Mouse (Mus musculus) limb, embryonic 10.5 days (tissue): Measurements from ENCODE around the gene Riok2. TPM values are rescaled to one million over a fixed set of nuclear protein-coding genes. Genes with fewer than 3 reads are reported as not detected.
"Not testable (repeated sequence)": the region's sequence is repeated elsewhere in the genome, so short reads cannot be mapped to it uniquely, and the experiment has no call there.

Source experiments
- DNase-seq: peaks from one replicate; pipeline ENCODE4 v3.0.0-alpha.2; 2017; ENCODE audit warnings: low spot score
- H3K27ac ChIP-seq: fragments of 300-500 bp; sonication (generic); 2 replicates; pipeline ENCODE4 v1.5.1; 2016; ENCODE audit warnings: mild to moderate bottlenecking
- H3K27me3 ChIP-seq: fragments of 300-500 bp; sonication (generic); 2 replicates; pipeline ENCODE4 v1.6.1; 2016; ENCODE audit warnings: low read depth, mild to moderate bottlenecking; ENCODE audit not compliant: poor library complexity, severe bottlenecking
- H3K36me3 ChIP-seq: fragments of 300-500 bp; sonication (generic); 2 replicates; pipeline ENCODE4 v1.6.1; 2016; ENCODE audit warnings: mild to moderate bottlenecking, moderate library complexity
- H3K4me1 ChIP-seq: fragments of 300-500 bp; sonication (generic); 2 replicates; pipeline ENCODE4 v1.6.1; 2016
- H3K4me3 ChIP-seq: fragments of 300-500 bp; sonication (generic); 2 replicates; pipeline ENCODE4 v1.5.1; 2016; ENCODE audit warnings: mild to moderate bottlenecking, moderate library complexity
- H3K9me3 ChIP-seq: fragments of 300-500 bp; sonication (generic); replicated peaks from 2 replicates; pipeline ENCODE4 v1.6.1; 2016; ENCODE audit warnings: mild to moderate bottlenecking
- WGBS: fragments of 180-500 bp; shearing (Covaris S2); methylation state at CpG from one replicate; pipeline ENCODE4 v1.1.7; 2016; 5-methylcytosine and 5-hydroxymethylcytosine counted together
- polyA plus RNA-seq: library from polyadenylated mRNA; unstranded; fragments of >200 nt; fragmentation: Nextera tagmentation; extraction: Ambion mirVana; gene quantifications from 2 replicates; pipeline ENCODE4 v1.2.1, GENCODE M21; 2016

The Riok2 gene
- polyA plus RNA-seq, result 36.6 and 38.8 TPM in 2 replicates

DNA sequence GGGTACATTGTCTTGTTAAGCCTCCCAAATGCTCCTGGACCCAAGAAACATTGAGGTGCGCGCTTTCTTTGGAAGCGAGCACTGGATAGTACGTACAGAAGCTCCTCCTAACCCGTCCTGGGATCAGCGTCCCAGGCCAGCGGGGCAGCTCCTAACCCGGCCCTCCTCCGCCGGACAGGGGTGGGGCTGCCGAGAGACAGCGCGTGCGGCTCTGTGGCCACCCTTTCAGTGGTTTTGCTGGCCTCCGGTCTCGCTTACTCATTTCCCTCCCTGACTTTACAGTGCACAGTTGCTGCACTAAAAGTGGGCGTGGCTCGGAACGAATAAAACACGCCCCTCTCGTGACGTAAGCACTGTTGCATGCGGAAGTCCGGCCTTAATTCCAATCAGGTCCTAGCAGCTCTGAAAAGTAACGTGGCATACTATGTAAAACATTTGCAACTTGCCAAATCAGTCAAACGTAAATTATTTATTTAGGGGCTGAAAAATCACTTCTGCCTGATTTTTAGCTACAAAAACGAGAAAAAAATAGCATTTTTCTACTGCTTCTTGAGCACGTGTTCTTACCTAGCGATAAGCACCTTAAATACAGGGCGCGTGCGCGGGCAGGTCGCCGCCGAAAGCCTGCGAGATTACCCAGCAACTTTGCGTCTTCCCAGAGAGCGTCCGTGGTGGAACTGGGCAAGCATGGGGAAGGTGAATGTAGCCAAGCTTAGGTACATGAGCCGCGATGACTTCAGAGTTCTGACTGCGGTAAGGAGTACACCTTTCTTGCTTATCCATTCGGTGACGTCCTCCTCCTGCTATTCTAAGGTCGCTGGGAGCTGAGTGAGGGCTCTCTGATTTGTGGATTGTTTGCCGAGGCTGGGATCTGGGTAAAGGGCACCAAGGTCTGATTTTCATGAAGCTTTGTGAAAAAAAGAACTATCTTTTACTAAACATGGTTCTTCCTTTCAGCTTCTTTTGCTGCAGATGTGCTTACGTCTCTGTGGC lies at the start of gene Riok2:
Gene Riok2 (plus strand): TSS at position 392 of the 993 bp plus-strand sequence.
- Histone ChIP-seq H3K36me3 (peaks cover 28% of the 10 kb centered on the region), H3K27ac (peak within 1 kb of the TSS; percentile 90), H3K9me3 (no peaks in the 10 kb centered on the region), H3K4me1 (peaks cover 10% of the 10 kb centered on the region), H3K4me3 (peak within 1 kb of the TSS; percentile 66), H3K27me3 (no peaks in the 10 kb centered on the region)
- peak; percentile 94 for DNase-seq
- WGBS, result under 1% methylated on average over 48 of the region's 48 CpGs

DNA sequence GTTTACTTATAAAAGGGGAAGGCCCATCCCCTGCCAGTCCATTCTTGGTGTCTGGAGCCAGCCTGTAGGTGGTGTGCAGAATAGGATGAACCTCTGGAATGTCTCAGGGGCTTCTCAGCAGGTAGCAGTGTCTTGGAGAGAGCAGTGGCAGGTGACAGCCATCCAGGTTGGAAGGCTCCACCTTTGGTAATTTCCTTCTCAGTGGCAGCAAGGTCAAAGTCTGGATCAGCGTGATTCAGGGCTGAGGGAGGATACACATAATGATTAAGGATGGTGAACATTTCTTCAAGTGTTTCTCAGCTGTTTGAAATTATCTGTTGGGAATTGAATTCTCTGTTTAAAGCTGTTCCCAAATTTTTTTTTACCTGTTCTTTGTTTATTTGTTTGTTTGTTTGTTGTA lies 48.1 kb upstream of the Riok2 start:
- WGBS, result 68% methylated on average over 1 of the region's 1 CpGs
- H3K4me3 ChIP-seq, H3K27me3 ChIP-seq, H3K9me3 ChIP-seq, DNase-seq, H3K36me3 ChIP-seq, H3K27ac ChIP-seq, H3K4me1 ChIP-seq: not testable (repeated sequence)

DNA sequence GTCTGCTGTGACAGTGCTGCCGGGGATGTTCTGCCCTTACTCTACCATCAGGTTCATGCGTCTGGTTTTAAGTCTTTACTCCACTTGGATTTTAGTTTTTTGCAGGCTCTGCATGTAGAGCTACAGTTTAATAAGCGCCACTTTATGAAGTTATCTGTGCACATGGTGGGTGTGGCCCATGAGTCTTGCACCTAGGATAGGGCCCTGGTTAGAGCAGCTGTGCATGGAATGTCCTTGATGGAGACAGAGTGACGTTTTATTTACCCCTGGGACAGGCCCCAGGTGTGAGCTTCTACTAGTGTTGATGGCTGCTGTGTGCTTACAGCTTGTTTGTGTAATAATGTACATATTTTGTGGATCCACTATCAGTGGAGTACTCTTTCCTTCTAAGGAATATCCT lies 47.5 kb upstream of the Riok2 start:
- no peaks in the 10 kb centered on the region for H3K4me1 ChIP-seq
- no peaks in the 10 kb centered on the region for H3K36me3 ChIP-seq
- no peak overlapping the region for H3K4me3 ChIP-seq
- no peak overlapping the region for H3K27ac ChIP-seq
- WGBS, result 93% methylated on average over 4 of the region's 4 CpGs
- no peak for DNase-seq
- no peaks in the 10 kb centered on the region for H3K9me3 ChIP-seq
- H3K27me3 ChIP-seq, result no peaks in the 10 kb centered on the region

DNA sequence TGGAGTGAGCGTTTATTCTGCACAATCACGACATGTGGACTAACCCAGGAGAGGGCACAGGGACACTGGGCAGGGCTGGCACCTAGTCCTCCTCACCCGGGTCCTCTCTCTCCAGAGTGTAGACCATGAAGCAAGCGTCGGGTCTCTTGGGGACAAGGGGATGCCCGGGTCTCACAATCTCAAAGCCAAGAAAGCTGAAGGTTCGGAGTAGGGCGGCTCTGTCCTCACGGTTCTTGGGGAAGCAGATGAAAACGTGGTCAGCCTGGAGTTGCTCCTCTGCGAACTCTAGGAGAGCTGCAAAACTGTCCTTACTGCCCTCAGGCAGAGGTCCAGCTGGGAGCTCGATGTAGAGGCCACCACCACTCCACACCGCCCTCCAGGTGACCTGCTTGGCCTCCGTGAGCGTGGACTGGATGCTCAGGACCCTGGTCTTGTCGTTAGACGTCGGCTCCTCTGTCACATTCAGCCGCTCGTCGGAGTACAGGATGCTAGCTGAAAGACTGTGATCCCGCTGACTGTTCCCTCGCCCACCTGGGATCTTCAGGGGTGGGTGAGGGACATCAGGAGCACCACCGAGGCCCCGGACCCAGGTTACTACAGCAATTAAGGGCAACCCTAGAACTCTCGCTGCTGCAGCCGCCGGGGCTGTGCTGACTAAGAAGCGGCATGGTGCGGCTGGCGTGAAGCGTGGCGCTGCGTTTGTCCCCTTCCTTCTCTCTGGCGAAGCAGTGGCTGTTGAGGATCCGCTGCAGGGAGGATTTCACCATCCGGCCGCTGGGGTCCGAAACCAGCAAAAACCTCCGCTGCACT lies 28.5 kb upstream of the Riok2 start:
- H3K36me3 ChIP-seq, H3K27ac ChIP-seq, H3K27me3 ChIP-seq, H3K9me3 ChIP-seq, H3K4me1 ChIP-seq: not testable (repeated sequence)
- peak overlapping the region; percentile 42 for H3K4me3 ChIP-seq
- peak; percentile 31 for DNase-seq
- WGBS, result 3% methylated on average over 34 of the region's 40 CpGs

DNA sequence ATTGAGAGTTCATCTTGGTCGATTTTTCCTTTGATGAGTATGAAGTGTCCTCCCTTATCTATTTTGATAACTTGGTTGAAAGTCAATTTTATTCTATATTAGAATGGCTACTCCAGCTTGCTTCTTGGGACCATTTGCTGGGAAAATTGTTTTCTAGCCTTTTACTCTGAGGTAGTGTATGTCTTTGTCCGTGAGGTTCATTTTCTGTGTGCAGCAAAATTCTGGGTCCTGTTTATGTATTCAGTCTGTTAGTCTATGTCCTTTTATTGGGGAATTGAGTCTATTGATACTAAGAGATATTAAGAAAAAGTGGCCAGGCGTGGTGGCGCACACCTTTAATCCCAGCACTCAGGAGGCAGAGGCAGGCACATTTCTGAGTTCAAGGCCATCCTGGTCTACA lies 27.8 kb upstream of the Riok2 start:
- peak overlapping the region; percentile 42 for H3K4me3 ChIP-seq
- H3K4me1 ChIP-seq, H3K36me3 ChIP-seq, DNase-seq, H3K27ac ChIP-seq, H3K27me3 ChIP-seq, H3K9me3 ChIP-seq: not testable (repeated sequence)
- WGBS, result 52% methylated on average over 4 of the region's 4 CpGs

DNA sequence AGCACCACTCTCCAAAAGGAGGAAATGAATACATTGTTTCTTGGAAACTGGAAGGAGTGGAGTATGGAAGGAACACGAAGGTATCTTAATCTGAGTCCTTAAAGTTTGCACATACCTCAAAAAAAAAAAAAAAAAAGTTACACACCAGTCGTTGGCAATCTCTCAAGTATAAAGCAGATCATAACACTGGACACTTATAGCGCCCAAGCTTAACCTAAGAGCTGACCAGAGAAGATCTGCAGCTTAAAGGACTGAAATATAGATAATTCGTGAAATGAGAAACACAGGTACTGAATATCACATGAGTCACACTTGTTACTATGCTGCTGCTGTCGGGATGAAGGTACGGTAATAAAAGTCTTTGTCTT lies 575 bp upstream of the Riok2 start:
- no peak for DNase-seq
- peaks cover 21% of the 10 kb centered on the region for H3K36me3 ChIP-seq
- peak overlapping the region; percentile 90 for H3K27ac ChIP-seq
- H3K4me3 ChIP-seq, result peak overlapping the region; percentile 66
- WGBS, result 9% methylated on average over 6 of the region's 6 CpGs
- no peaks in the 10 kb centered on the region for H3K9me3 ChIP-seq
- no peaks in the 10 kb centered on the region for H3K27me3 ChIP-seq
- H3K4me1 ChIP-seq, result peaks cover 10% of the 10 kb centered on the region

DNA sequence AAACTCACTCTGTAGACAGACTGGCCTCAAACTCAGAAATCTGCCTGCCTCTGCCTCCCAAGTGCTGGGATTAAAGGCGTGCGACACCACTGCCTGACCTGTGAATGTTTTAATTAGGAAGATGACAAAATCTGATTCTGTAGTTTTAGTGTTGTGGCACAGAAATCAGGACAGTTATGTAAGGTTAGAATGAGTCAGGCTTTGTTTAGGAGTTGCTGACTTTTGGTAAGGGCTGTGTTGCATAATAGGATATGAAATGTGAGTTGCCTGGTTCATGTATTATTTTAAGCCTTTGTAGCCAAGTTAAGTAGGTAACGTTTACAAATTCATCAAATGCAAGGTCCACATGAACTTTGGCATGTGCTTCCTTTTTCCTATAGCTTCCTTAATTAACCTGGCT lies 1.5 kb downstream of the Riok2 start:
- H3K27me3 ChIP-seq, result no peaks in the 10 kb centered on the region
- H3K27ac ChIP-seq, result no peak overlapping the region
- no peak for DNase-seq
- H3K36me3 ChIP-seq, result peaks cover 41% of the 10 kb centered on the region
- WGBS, result 89% methylated on average over 3 of the region's 3 CpGs
- peak overlapping the region; percentile 66 for H3K4me3 ChIP-seq
- peaks cover 10% of the 10 kb centered on the region for H3K4me1 ChIP-seq
- no peaks in the 10 kb centered on the region for H3K9me3 ChIP-seq

DNA sequence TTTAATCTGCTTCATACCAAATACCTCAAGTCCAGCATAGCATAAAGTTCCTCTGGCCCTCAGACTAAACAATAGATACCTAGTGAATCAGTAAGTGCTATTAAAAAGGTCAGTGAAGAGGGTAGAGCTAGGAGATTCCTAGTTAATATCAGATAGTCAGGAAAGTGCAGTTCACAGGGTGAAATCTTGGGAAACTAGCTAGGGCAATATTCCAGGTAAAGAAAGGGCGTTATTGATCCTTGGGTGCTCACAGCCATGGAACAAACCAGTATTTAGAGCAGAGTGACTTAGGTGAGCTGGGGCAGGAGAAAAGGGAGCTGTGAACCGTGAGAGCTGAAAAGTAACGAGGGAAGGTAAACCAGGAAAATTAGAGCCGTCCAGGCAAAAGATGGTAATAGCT lies 9.6 kb downstream of the Riok2 start:
- DNase-seq, result no peak
- Histone ChIP-seq H3K36me3 (peaks cover 99% of the 10 kb centered on the region), H3K4me1 (no peaks in the 10 kb centered on the region), H3K27me3 (no peaks in the 10 kb centered on the region), H3K4me3 (no peak overlapping the region), H3K27ac (no peak overlapping the region), H3K9me3 (no peaks in the 10 kb centered on the region)
- 94% methylated on average over 4 of the region's 4 CpGs for WGBS

DNA sequence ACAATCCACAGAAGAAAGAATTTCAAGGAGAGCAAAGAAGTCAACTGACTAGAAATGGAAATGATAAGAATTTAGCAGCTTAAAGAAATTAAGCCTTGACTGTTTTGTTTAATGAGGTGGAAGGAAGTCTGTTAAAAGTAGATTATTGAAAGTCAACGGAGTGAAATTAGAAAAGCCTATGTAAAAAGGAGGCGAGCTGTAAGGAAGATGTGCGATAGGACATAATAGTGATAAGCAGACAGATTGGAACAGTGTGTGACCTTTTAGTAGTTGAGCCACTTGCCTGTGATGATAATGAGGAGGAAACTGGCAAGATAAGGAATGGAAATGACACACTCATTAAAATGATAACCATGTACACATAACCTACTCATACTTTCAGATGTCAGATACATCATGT lies 10.4 kb downstream of the Riok2 start:
- no peak overlapping the region for H3K27ac ChIP-seq
- H3K36me3 ChIP-seq, result peaks cover 99% of the 10 kb centered on the region
- no peak overlapping the region for H3K4me3 ChIP-seq
- 92% methylated on average over 3 of the region's 3 CpGs for WGBS
- H3K9me3 ChIP-seq, result no peaks in the 10 kb centered on the region
- no peak for DNase-seq
- no peaks in the 10 kb centered on the region for H3K4me1 ChIP-seq
- no peaks in the 10 kb centered on the region for H3K27me3 ChIP-seq

DNA sequence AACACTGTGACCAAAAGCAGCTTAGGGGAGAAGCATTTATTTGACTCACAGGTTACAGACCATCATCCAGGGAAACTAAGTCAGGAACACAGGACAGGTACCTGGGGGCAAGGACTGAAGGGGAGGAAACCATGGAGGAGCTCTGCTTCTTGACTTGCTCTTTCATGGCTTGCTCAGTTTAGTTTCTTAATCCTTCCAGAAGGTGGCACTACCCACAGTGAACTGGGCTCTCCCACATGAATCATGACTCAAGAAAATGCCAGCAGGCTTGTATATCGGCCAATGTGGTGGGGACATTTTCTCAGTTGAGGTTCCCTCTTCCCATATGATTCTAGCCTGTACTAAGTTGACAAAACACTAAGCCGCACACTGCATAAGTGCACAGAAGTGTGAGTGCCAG lies 12.0 kb downstream of the Riok2 start:
- no peaks in the 10 kb centered on the region for H3K27me3 ChIP-seq
- H3K9me3 ChIP-seq, result no peaks in the 10 kb centered on the region
- DNase-seq, result no peak
- WGBS, result 95% methylated on average over 2 of the region's 2 CpGs
- peaks cover 98% of the 10 kb centered on the region for H3K36me3 ChIP-seq
- no peaks in the 10 kb centered on the region for H3K4me1 ChIP-seq
- H3K4me3 ChIP-seq, result no peak overlapping the region
- no peak overlapping the region for H3K27ac ChIP-seq

DNA sequence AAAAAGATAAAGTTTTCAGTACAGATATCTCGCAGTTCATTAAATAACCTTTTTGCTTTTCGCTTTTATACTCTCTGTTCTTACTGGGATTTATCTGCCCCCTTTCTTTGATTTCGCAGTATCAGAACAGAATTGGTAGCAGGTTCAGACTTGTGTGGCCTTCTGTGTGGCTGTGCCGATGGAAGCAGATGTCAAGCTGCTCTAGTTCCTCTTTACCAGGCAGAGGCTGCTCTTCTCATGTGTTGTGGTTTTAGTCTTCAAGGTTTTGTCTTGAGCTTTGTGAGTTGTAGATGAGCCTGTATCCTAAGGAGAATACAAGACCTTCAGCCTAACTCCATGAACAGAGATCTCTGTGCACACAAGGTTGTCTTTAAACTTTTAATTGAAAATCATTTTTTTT lies 17.7 kb downstream of the Riok2 start:
- Histone ChIP-seq H3K4me1 (no peaks in the 10 kb centered on the region), H3K27ac (no peak overlapping the region), H3K9me3 (no peaks in the 10 kb centered on the region), H3K36me3 (peaks cover 82% of the 10 kb centered on the region), H3K4me3 (no peak overlapping the region), H3K27me3 (no peaks in the 10 kb centered on the region)
- 90% methylated on average over 4 of the region's 4 CpGs for WGBS
- DNase-seq, result no peak

DNA sequence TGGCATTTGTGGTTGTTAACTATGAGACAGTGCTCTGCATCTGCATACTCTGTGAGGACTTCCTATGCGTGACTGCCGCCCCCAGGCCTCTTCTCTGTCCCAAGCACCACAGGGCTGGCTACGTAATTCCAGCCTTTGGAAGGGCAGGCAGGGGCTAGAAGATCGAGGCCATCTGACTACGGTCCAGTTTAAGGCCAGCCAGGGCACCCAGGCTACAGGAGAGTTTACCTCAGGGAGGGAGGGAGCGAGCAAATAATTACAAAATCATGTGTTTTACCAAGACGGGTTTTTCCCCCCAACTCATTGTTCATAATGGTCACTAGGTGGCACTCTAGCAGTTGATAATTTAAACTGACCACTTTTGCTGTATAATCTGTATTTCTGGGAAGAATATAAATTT lies 18.8 kb downstream of the Riok2 start:
- 61% methylated on average over 7 of the region's 7 CpGs for WGBS
- H3K9me3 ChIP-seq, result no peaks in the 10 kb centered on the region
- 0 out of 2 replicates have a peak overlapping the region, but pooled peaks have one; percentile 28 for H3K27ac ChIP-seq
- DNase-seq, result peak; percentile 39
- H3K27me3 ChIP-seq, result no peaks in the 10 kb centered on the region
- no peaks in the 10 kb centered on the region for H3K4me1 ChIP-seq
- H3K4me3 ChIP-seq, result no peak overlapping the region
- H3K36me3 ChIP-seq, result peaks cover 71% of the 10 kb centered on the region

DNA sequence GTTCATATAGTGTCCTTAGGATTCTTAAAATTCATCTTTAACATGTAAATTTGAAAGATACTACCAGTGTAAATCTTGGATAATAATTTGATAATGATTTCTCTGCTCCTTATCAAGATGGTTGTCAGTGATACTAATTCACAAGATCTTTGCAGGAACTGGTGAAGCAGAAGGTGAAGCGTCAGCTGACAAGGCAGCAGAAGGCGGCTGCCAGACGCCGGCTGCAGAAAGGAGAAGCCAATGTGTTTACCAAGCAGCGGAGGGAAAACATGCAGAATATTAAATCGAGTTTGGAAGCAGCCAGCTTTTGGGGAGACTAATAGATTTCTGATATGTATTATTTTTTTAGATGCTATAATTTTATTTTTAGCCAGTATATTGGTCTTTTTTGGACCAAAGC lies 19.2 kb downstream of the Riok2 start:
- Histone ChIP-seq H3K27ac (no peak overlapping the region), H3K4me3 (no peak overlapping the region), H3K36me3 (peaks cover 67% of the 10 kb centered on the region), H3K4me1 (no peaks in the 10 kb centered on the region), H3K27me3 (no peaks in the 10 kb centered on the region), H3K9me3 (no peaks in the 10 kb centered on the region)
- no peak for DNase-seq
- WGBS, result 95% methylated on average over 6 of the region's 6 CpGs
